Mouse (Mus musculus): Measurements from ENCODE around the gene Trim46.

The Trim46 gene

GRCm38 (mm10) chr3:89246261-89247100 lies at the start of gene Trim46:
Gene Trim46, minus strand, starts transcription at chr3:89246309.
- peak; percentile 85 for DNase-seq (ENCODE audit: low read depth)

DNA sequence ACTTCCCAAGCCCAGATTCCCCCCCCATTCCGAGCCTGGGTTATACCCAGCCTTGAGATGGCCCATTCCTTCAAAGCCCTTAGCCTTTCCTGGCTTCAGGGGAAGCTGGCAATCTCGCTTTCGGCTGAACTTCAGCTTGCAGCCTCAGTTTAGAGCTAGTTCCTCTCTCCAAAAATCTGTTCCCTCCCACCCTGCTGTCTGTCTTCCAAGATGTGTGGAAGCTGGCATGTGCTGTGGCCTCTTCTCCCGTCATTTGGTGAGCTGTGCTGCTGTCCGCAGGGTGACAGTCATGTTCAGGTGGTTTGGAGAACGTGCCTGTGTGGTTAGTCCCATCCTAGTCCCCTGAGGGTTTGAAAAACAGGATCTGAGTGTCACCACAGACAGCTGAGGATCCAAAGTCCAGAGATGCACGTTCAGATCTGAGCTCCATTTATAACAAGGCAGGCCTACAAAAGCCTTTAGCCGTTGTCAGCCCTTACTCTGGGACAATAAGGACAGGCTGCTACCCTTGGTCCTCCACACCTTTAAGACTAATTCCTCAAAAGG lies 49.6 kb upstream of the Trim46 start:
- DNase-seq (ENCODE audit: low read depth): no peak

GRCm38 (mm10) chr3:89294195-89294594 lies 48.1 kb upstream of the Trim46 start:
- DNase-seq (ENCODE audit: low read depth): no peak

GRCm38 (mm10) chr3:89293247-89293918 lies 47.3 kb upstream of the Trim46 start:
- DNase-seq (ENCODE audit: low read depth): no peak

DNA sequence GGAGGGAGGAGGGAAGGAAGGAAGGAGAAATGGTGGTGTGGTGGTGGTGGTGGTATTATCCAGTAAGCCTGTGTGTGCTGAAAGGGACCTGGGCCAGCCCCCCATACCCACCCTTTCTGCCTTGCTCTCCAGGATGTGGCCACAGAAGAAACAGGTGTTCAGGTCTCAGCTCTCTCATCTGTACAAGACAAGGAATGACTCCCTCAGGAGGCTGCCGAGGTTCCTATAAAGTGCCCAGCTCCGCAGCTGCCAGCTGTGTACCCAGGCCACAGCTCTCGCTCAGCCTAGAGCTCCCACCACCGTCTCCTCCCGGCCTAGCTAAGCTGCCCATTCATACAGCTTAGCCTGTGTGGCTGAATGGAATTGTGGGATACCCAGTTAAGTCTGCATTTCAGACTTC lies 46.2 kb upstream of the Trim46 start:
- DNase-seq (ENCODE audit: low read depth): no peak

DNA sequence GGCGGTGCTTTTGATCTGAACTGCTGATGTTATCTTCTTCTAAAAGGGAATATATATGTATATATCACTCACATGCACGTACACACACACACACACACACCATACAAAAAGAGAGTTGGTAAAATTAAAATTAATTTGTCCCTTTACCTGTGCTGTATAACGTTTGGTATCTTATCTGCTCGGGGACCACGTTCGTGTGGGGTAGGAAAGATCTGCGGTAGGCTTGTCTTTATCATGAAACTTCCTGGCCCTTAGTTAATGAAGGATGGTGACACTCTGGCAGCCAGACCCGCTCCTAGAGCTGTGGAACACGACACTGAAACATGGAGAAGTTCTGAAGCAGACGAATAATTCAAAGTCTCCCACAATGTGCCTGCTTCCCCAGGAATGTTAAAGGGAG lies 45.8 kb upstream of the Trim46 start:
- no peak for DNase-seq (ENCODE audit: low read depth)

DNA sequence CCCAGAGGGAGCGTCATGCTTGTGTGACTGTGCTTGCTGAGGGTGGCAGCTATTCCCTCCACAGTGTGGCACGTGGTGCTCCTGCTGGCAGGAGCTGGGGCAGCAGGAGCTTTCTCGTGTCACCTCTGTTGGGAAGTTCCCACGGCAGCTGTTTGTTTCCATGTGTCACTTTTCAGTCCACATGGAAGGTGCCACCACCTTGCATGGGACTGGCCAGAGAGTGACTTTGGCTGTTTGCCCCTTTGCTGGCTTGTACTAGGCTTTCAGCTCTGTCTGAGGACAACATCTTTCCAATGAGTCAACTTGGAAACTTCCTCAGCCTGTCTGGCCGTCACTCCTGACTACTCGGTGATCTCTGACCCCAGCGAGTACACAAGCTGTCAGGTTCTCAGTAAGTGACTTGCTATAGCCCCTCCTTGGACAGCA lies 42.4 kb upstream of the Trim46 start:
- no peak for DNase-seq (ENCODE audit: low read depth)

- DNase-seq (ENCODE audit: low read depth): no peak
These were observed 41.2 kb upstream of the Trim46 start for GRCm38 (mm10) chr3:89287286-89287685.

DNA sequence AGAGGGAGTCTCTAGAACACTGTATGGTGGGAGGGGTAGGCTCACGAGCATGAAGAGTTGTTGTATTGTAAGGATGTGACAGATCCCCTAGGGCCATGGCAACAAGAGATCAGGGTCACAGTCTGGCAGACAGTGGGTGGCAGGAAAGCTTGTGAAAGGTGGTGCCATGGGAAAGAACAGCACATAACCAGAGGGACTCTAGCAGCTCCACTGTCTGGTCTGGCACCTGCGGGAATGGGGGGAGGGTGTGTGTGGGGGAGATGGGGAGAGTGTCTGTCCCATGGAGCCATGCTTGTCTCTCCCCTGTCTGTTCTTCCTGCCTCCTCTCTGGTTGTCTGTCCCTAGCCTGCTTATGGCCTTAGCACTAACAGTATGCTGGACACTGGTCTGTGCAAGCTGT lies 39.4 kb upstream of the Trim46 start:
- no peak for DNase-seq (ENCODE audit: low read depth)

- DNase-seq (ENCODE audit: low read depth): no peak
These were observed 38.2 kb upstream of the Trim46 start for GRCm38 (mm10) chr3:89284261-89284660.

- no peak for DNase-seq (ENCODE audit: low read depth)
These were observed 36.2 kb upstream of the Trim46 start for GRCm38 (mm10) chr3:89282291-89282643.

GRCm38 (mm10) chr3:89281579-89282290 lies 35.6 kb upstream of the Trim46 start:
- DNase-seq (ENCODE audit: low read depth): peak; percentile 58

- no peak for DNase-seq (ENCODE audit: low read depth)
These were observed 34.8 kb upstream of the Trim46 start, which contains the start of gene Efna1 for GRCm38 (mm10) chr3:89280606-89281511. Gene Efna1, minus strand, starts transcription at chr3:89281142.

- DNase-seq (ENCODE audit: low read depth): no peak
These were observed 34.0 kb upstream of the Trim46 start for GRCm38 (mm10) chr3:89280050-89280605.

GRCm38 (mm10) chr3:89279153-89279890 lies 33.2 kb upstream of the Trim46 start:
- peak; percentile 25 for DNase-seq (ENCODE audit: low read depth)

- no peak for DNase-seq (ENCODE audit: low read depth)
These were observed 32.5 kb upstream of the Trim46 start for GRCm38 (mm10) chr3:89278643-89279042.

GRCm38 (mm10) chr3:89278107-89278506 lies 32.0 kb upstream of the Trim46 start:
- no peak for DNase-seq (ENCODE audit: low read depth)

DNA sequence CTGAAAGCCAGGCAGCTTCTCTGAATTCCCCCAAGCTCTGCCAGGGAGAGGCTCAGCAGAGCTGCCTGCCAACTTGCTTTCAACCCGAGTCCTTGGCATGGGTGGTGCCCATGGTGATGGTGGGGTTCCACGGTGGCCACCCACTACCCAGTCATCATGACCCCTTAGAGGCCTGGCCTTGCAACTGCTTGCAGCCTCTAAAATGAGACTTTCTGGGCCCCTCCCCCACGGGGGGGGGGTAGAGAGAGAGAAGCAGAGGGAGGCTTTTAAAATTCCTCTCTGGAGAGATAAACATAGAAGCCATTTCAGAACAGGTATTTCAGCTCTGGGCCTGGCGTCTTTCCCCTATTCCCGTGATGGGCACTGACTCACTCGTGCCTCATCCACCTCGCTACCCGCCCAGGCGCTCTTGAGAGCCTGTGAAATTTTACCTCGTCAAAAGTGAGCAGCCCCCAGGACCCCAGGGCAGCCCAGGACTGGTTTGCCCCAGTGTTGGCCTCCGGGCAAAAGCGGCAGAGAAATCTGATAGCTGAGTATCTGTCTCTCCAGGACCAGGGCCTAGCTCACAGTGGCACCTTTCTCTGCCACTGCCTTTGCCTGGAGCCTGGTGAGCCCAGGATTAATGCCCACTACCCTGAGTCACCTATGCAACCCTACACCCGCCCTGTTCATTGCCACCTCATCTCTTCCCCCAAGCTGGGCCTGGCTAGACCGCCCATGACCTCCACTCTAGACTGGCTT lies 31.3 kb upstream of the Trim46 start:
- no peak for DNase-seq (ENCODE audit: low read depth)

DNA sequence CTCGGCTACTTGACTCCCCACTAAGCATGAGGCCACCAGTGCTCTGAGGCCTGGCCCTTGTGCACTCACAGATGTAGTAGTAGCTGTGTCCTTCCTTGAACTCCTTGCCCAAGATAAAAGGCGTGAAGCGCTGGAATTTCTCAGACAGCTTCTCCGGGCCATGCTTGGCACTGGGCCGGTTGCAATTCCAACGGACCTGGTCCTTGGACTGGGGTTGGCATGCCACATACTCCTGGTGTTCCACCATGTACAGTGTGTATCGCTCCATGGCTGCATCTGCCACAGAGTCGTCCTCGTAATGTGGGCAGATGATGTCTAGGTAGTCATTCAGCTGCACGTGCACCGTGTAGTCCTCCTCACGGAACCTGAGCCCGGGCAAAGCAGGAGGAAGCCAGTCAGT lies 30.0 kb upstream of the Trim46 start:
- DNase-seq (ENCODE audit: low read depth): no peak

GRCm38 (mm10) chr3:89271760-89272159 lies 25.7 kb upstream of the Trim46 start:
- no peak for DNase-seq (ENCODE audit: low read depth)
